Mouse (Mus musculus) right cerebral cortex, adult 18-20 months (tissue): Measurements from ENCODE around the gene Tmem45b.
"Not testable (repeated sequence)": the region's sequence is repeated elsewhere in the genome, so short reads cannot be mapped to it uniquely, and the experiment has no call there.

Experiments
- DNase-seq: peaks from one replicate; pipeline ENCODE4 v3.0.0; 2022; ENCODE audit warnings: mixed read lengths

Tmem45b gene

GRCm38 (mm10) chr9:31463692-31464474 lies at the start of gene Tmem45b:
TSS of gene Tmem45b (minus strand) at chr9:31464462.
- no peak for DNase-seq

- DNase-seq, result no peak
Observed at GRCm38 (mm10) chr9:31508189-31508588, 43.9 kb upstream of the Tmem45b start.

DNA sequence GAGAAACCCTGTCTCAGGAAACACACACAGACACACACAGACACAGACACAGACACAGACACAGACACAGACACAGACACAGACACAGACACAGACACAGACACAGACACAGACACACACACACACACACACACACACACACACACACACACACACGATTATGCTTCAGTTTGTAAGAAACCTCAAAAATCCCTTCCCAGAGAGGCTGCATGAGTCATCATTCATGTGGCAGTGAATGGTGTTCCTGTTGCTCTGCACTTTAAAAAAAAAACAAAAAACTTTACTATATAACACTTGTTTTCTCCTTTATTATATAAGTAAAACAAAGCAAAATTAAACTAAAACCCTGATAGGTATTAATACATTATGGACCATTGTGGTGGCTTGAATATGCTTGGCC lies 37.0 kb upstream of the Tmem45b start:
- not testable (repeated sequence) for DNase-seq

DNA sequence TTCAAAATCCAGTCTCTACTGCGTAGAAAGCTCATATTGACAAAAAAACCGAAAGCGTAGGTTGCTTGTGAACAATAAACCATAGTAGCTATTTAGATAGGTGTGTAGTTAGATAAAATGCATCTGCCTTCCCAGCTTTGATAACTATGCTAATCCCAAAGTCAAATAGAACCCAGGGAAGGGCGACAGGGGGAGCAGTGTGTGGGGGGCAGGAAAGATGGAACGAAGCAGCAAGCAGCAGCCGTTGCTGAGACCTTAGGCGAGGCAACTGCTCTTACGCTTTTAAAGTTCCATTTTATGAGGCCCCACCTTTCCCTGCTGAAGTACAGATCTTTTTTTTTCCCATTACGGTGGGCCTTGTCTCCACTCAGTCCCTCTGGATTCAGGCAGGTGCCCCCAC lies 1.1 kb downstream of the Tmem45b start:
- DNase-seq, result no peak

GRCm38 (mm10) chr9:31454356-31454755 lies 9.9 kb downstream of the Tmem45b start:
- DNase-seq, result no peak

- DNase-seq, result no peak
Observed at GRCm38 (mm10) chr9:31452166-31452565, 12.1 kb downstream of the Tmem45b start.

GRCm38 (mm10) chr9:31449145-31449772 lies 15.0 kb downstream of the Tmem45b start:
- DNase-seq, result no peak

GRCm38 (mm10) chr9:31444236-31444635 lies 20.0 kb downstream of the Tmem45b start:
- no peak for DNase-seq

DNA sequence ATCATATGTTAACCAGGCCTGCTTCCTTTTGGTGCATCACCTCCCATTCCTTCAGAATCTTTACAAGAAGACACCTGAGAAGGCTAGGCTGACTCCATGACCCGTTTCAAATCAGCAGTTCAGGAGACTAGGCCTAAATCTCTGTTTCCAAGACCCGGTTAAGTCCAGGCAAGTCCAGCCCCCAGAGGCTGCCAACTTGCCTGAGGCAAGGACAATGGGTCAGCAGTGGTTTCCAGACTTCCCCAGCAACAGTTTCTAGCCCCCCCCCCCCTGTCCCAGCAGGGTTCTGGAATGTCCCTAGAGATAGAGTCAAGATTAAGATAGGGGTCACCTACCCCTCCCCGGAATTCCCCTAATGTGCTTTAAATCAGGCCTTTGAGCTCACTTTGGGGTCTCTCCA lies 22.8 kb downstream of the Tmem45b start:
- no peak for DNase-seq

DNA sequence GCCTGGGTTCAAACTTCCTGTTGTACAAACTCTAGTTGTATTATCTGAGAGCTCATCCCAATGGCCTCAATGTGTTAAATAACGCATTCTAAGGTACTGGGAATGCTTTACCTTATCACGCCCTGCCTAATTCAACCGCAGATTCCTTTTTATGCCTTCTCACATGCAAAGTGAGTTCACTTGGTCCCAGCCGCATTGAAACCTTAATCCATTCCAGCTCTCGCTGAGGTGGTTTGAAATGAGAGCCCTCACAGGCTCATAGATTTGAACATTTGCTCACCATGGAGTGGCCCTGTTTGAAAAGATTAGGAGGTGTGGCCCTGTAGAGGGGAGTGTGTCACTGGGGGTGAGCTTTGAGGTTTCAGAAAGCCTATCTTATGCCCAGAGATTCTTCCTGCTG lies 23.9 kb downstream of the Tmem45b start:
- no peak for DNase-seq

GRCm38 (mm10) chr9:31439341-31439740 lies 24.9 kb downstream of the Tmem45b start:
- DNase-seq, result no peak

DNA sequence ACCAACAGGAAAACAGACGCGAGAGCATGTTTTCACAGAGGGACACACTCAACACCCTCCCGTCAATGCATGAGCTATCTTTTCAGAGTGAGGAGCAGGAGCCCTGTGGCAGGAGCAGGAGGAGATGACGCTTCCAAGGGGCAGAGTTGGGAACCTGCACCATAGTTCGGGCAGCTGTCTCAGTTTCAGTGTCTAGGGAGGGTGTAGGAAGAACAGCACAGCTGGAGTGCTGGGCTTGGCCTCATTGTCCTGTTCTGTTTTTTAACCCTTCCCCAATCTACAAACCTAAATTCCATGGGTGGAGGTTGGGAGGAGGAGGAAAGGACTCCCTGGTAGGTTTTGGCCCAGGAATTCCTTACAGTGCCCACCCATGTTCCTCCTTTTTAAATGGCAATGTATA lies 25.4 kb downstream of the Tmem45b start:
- no peak for DNase-seq

DNA sequence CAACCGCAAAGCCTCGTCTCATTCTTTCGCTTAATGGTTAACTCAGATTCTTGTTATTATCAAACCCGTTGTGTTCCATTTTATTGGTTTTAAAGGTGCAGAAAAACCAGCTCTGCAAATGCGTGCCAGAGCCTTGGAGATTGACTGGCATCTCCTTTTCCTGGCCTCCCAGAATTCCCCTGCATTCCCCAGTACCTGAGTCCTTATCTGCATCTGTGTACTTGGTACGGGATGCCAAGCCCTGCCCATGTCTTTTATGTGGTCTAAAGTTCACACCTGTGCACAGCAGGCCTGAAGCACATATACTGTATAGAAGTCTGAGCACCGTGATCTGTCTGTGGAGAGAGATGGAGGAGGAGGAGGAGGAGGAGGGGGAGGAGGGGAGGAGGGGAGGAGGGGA lies 26.4 kb downstream of the Tmem45b start:
- DNase-seq, result no peak

- no peak for DNase-seq
Observed at GRCm38 (mm10) chr9:31435415-31435814, 28.8 kb downstream of the Tmem45b start.

GRCm38 (mm10) chr9:31433431-31433830 lies 30.8 kb downstream of the Tmem45b start:
- DNase-seq, result no peak

- DNase-seq, result no peak
Observed at GRCm38 (mm10) chr9:31432336-31432975, 31.8 kb downstream of the Tmem45b start.

DNA sequence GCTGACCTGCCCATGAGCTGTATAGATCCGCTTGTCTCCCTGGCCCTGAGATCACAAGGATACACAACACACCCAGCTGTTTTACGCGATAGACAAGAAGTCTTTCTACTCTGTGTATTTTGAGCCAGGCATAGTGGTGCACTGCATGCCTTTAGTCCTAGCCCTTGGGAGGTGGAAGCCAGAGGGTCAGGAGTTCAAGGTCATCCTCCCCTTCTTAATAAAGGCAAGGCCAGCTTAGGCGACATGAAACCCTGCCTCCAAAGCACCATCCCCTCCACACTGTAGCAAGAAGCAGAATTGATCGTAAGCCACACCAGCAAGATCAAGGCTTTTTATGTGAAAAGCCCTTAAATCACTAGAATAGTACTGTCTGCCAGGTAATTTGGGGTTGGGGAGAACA lies 32.5 kb downstream of the Tmem45b start:
- no peak for DNase-seq

- DNase-seq, result no peak
Observed at GRCm38 (mm10) chr9:31430011-31430410, 34.3 kb downstream of the Tmem45b start.

DNA sequence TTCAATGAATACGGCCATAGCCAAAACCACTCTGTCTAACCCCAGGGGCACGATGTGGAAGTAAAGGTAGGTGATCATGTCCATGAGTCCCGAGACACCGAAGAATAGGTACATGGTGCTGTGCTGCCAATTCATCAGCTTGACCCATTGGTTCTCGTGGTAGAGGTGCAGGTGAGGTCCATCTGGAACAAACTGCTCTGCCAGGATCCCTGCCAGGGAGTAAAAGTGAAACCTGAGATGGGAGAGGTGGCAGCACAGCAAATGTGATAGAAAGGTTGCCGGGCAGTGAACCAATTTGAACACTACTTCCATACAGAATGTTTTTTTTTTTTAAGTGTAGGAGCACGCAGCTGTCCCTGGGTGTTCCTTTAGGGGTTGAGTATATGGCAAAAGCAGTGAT lies 35.3 kb downstream of the Tmem45b start:
- DNase-seq, result no peak

- no peak for DNase-seq
Observed at GRCm38 (mm10) chr9:31422143-31422542, 42.1 kb downstream of the Tmem45b start.

- no peak for DNase-seq
Observed at GRCm38 (mm10) chr9:31418821-31419220, 45.4 kb downstream of the Tmem45b start.

DNA sequence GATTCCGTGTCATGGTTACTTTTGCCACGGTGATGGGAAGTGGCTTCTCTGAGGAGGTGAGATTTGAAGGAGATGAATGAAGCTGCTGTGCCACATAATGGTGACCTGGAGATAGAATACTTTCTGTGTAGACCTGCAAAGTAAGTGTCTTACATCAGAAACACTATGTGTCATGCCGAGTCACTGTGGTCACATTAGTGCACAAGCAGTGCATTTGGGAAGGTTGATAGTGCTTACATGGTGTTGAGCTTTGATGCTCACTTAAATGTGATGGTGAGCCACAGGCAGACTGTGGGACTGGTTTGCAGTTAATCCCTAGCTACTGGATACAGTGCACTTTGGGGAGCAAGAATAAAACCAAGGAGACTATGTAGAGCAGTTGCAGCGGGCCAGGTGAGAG lies 52.1 kb downstream of the Tmem45b start:
- no peak for DNase-seq

DNA sequence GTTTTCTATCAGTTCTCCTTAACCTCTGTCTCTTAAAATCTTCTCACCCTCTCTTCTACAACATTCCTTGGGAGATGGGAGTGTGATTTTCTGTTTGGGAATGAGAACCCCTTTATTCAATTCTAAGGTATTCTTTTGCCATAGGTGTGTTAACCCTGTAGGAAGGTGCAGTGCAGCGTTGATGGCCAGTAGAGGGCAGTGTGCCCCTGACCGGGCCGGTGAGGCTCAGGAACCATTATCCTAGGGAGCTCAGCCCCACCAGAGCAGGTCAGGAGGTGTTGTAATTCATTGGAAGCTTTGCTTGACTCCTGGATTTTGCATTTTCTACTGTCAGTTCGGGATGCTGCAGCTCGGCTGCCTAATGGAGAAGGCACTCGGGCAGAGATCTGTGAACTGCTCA lies 59.0 kb downstream of the Tmem45b start:
- no peak for DNase-seq

DNA sequence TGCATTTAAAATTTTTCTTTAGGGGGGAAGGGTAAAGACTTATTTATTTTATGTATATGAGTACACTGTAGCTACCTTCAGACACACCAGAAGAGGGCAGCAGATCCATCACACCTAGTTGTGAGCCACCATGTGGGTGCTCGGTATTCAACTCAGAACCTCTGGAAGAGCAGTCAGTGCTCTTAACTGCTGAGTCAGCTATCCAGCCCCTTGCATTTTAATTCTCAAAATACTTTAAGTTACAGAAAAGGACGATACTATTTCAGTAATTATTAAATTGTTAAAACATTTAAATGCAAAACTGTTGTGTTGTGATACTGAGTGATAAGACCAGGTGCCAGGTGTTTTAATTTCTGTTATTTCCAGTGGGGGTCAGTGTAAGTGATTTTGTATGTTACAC lies 60.0 kb downstream of the Tmem45b start:
- DNase-seq, result no peak
